Mouse (Mus musculus) testis, adult 2 months (tissue): ENCODE measurements around the gene Krtap4-8.

Experiments
- CTCF ChIP-seq: fragments of 200-500 bp; IDR thresholded peaks from 2 replicates; pipeline ENCODE4 v1.5.1; 2012; ENCODE audit warnings: low read depth, mild to moderate bottlenecking, inconsistent platforms, low read length, moderate library complexity; ENCODE audit not compliant: control insufficient read depth, insufficient read depth, insufficient replicate concordance
- POLR2A ChIP-seq: fragments of 200-500 bp; IDR thresholded peaks from 2 replicates; pipeline ENCODE4 v1.6.1; 2012; ENCODE audit warnings: low read depth, mild to moderate bottlenecking, inconsistent platforms, low read length, moderate library complexity; ENCODE audit not compliant: control insufficient read depth

DNA sequence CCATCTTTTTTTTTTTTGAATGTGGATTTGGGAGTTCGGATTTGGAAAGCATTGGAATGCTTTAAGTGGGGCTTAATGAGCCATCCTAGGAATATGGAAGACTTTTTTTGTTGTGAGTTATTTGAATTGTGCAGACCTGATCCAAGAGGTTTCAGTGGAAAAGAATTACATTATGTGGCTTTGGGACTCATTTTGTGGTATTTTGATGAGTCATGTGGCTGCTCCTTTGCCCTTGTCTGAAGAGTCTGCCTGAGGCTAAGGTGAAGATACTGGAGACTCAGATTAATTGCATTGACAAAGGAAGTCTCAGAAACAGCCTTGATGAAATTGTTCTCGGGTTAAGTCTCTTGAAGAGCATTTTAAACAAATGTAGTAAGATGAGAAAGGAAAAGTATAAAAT is 12.1 kb downstream of the Krtap4-8 start:
- TF ChIP-seq POLR2A (no peak), CTCF (no peak)
